Comparison of ENCODE assay signal across 12 mouse cellular contexts in genomic region chr4:17026685-17027084, GRCm38 (mm10).
DNase-seq lines count a peak whose midpoint lies in the region; ATAC-seq and TF ChIP-seq lines count a peak whose summit lies in the region.
"Had no signal": no experiment of that assay in that cellular context is flagged by ENCODE, and none has a peak within 500 bp of the region (broad histone marks: within the 10 kb centered on the region; RNA-seq: fewer than 3 reads in every experiment).

No protein-coding gene starts in this region.

- H3K4me1 ChIP-seq in hindbrain, embryonic 11.5 days (replicated peaks; ENCODE audit: control insufficient read depth, insufficient read depth, low read length): no peaks in the 10 kb centered on the region
- no peaks in the 10 kb centered on the region for H3K4me1 ChIP-seq in hindbrain, embryonic 13.5 days (replicated peaks)
- H3K4me1 ChIP-seq in midbrain, postnatal 0 days (ENCODE audit: insufficient read depth, low read length): no peaks in the 10 kb centered on the region
- H3K4me1 ChIP-seq in midbrain, embryonic 11.5 days (ENCODE audit: control insufficient read depth, insufficient read depth, low read length): no peaks in the 10 kb centered on the region
- no peaks in the 10 kb centered on the region for H3K4me1 ChIP-seq in stomach, postnatal 0 days (replicated peaks; ENCODE audit: control insufficient read depth, insufficient read depth)
- H3K4me1 ChIP-seq: forebrain, embryonic 15.5 days had no signal

- H3K27me3 ChIP-seq in hindbrain, embryonic 11.5 days (ENCODE audit: control insufficient read depth, insufficient read depth, low read length): no peaks in the 10 kb centered on the region
- no peaks in the 10 kb centered on the region for H3K27me3 ChIP-seq in hindbrain, embryonic 13.5 days
- no peaks in the 10 kb centered on the region for H3K27me3 ChIP-seq in midbrain, postnatal 0 days (ENCODE audit: insufficient read depth, low read length)
- H3K27me3 ChIP-seq in midbrain, embryonic 11.5 days (ENCODE audit: control insufficient read depth, insufficient read depth, low read length): no peaks in the 10 kb centered on the region
- no peaks in the 10 kb centered on the region for H3K27me3 ChIP-seq in stomach, postnatal 0 days (ENCODE audit: control insufficient read depth, insufficient read depth, low read length)
- H3K27me3 ChIP-seq: forebrain, embryonic 15.5 days had no signal

- H3K4me3 ChIP-seq in hindbrain, embryonic 11.5 days (ENCODE audit: low read depth, low read length): no peak overlapping the region
- no peak overlapping the region for H3K4me3 ChIP-seq in hindbrain, embryonic 13.5 days
- no peak overlapping the region for H3K4me3 ChIP-seq in midbrain, postnatal 0 days (ENCODE audit: low read depth, low read length)
- no peak overlapping the region for H3K4me3 ChIP-seq in midbrain, embryonic 11.5 days (ENCODE audit: low read depth, low read length)
- H3K4me3 ChIP-seq in stomach, postnatal 0 days (ENCODE audit: low read depth, low read length): no peak overlapping the region
- H3K4me3 ChIP-seq: forebrain, embryonic 15.5 days; layer of hippocampus, adult 2 months had no signal

- no peak overlapping the region for H3K4me2 ChIP-seq in hindbrain, embryonic 11.5 days (replicated peaks; ENCODE audit: low read depth, low read length)
- no peak overlapping the region for H3K4me2 ChIP-seq in hindbrain, embryonic 13.5 days
- H3K4me2 ChIP-seq in midbrain, postnatal 0 days (ENCODE audit: low read depth, low read length, poor library complexity, severe bottlenecking): no peak overlapping the region
- no peak overlapping the region for H3K4me2 ChIP-seq in midbrain, embryonic 11.5 days
- no peak overlapping the region for H3K4me2 ChIP-seq in stomach, postnatal 0 days (replicated peaks; ENCODE audit: low read depth)
- H3K4me2 ChIP-seq: forebrain, embryonic 15.5 days had no signal

- TF ChIP-seq CTCF in midbrain, postnatal 0 days (IDR thresholded peaks at IDR 0.05): peak; percentile 21; the same call in 1 of the 2 replicates
- peak; percentile 39 for TF ChIP-seq CTCF in stomach, postnatal 0 days (IDR thresholded peaks at IDR 0.05; ENCODE audit: low read depth)

- WGBS in hindbrain, embryonic 11.5 days: 40% methylated on average over 2 of the region's 2 CpGs
- 40% methylated on average over 2 of the region's 2 CpGs for WGBS in hindbrain, embryonic 13.5 days
- WGBS in midbrain, postnatal 0 days: 39% methylated on average over 2 of the region's 2 CpGs
- 42% methylated on average over 2 of the region's 2 CpGs for WGBS in midbrain, embryonic 11.5 days
- 18% methylated on average over 2 of the region's 2 CpGs for WGBS in stomach, postnatal 0 days

- no peaks in the 10 kb centered on the region for H3K36me3 ChIP-seq in hindbrain, embryonic 11.5 days (ENCODE audit: control insufficient read depth, insufficient read depth, low read length)
- H3K36me3 ChIP-seq in hindbrain, embryonic 13.5 days: no peaks in the 10 kb centered on the region
- H3K36me3 ChIP-seq in midbrain, postnatal 0 days (ENCODE audit: insufficient read depth, low read length): no peaks in the 10 kb centered on the region
- no peaks in the 10 kb centered on the region for H3K36me3 ChIP-seq in midbrain, embryonic 11.5 days (ENCODE audit: control insufficient read depth, insufficient read depth, low read length)
- no peaks in the 10 kb centered on the region for H3K36me3 ChIP-seq in stomach, postnatal 0 days (ENCODE audit: control insufficient read depth, insufficient read depth, low read length)
- H3K36me3 ChIP-seq: forebrain, embryonic 15.5 days had no signal

- H3K9me3 ChIP-seq in hindbrain, embryonic 11.5 days (ENCODE audit: control insufficient read depth, low read length): no peaks in the 10 kb centered on the region
- H3K9me3 ChIP-seq in hindbrain, embryonic 13.5 days: no peaks in the 10 kb centered on the region
- no peaks in the 10 kb centered on the region for H3K9me3 ChIP-seq in midbrain, postnatal 0 days (ENCODE audit: low read length)
- H3K9me3 ChIP-seq in midbrain, embryonic 11.5 days (ENCODE audit: control insufficient read depth, low read length): no peaks in the 10 kb centered on the region
- H3K9me3 ChIP-seq in stomach, postnatal 0 days (ENCODE audit: control insufficient read depth, low read length): no peaks in the 10 kb centered on the region
- H3K9me3 ChIP-seq: forebrain, embryonic 15.5 days had no signal

- 0 out of 2 replicates have a peak, but pooled peaks have one; percentile 40 for ATAC-seq in hindbrain, embryonic 11.5 days (ENCODE audit: low FRiP score)
- ATAC-seq in hindbrain, embryonic 13.5 days (ENCODE audit: low FRiP score): no peak
- ATAC-seq in midbrain, postnatal 0 days (ENCODE audit: low FRiP score): no peak
- no peak for ATAC-seq in midbrain, embryonic 11.5 days (ENCODE audit: low FRiP score)
- no peak for ATAC-seq in stomach, postnatal 0 days (ENCODE audit: low FRiP score, low TSS enrichment)
- ATAC-seq: forebrain, embryonic 15.5 days had no signal

- no peak overlapping the region for H3K9ac ChIP-seq in hindbrain, embryonic 11.5 days (ENCODE audit: low read depth, low read length)
- no peak overlapping the region for H3K9ac ChIP-seq in hindbrain, embryonic 13.5 days
- H3K9ac ChIP-seq in midbrain, postnatal 0 days (replicated peaks; ENCODE audit: low read length, poor library complexity, severe bottlenecking): no peak overlapping the region
- no peak overlapping the region for H3K9ac ChIP-seq in midbrain, embryonic 11.5 days (ENCODE audit: low read length)
- no peak overlapping the region for H3K9ac ChIP-seq in stomach, postnatal 0 days (ENCODE audit: low read length)
- H3K9ac ChIP-seq: forebrain, embryonic 15.5 days had no signal

- DNase-seq in hindbrain, embryonic 11.5 days (ENCODE audit: low spot score): peak; percentile 12
- DNase-seq in midbrain, postnatal 0 days (ENCODE audit: low spot score): peak; percentile 10
- no peak for DNase-seq in midbrain, embryonic 11.5 days (ENCODE audit: low spot score, missing footprints)
- peak; percentile 24 for DNase-seq in adipocyte (ENCODE audit: low spot score)
- DNase-seq in stomach, postnatal 0 days (ENCODE audit: low spot score): no peak
- DNase-seq in thymus, adult 18-20 months: no peak
- DNase-seq in ovary, adult 18-20 months (ENCODE audit: low spot score): no peak
- DNase-seq: lung, postnatal 36 days; right cerebral cortex, postnatal 25 days had no signal

- no peak overlapping the region for H3K27ac ChIP-seq in hindbrain, embryonic 11.5 days (ENCODE audit: low read depth, low read length)
- no peak overlapping the region for H3K27ac ChIP-seq in hindbrain, embryonic 13.5 days
- no peak overlapping the region for H3K27ac ChIP-seq in midbrain, postnatal 0 days (ENCODE audit: low read depth, low read length)
- H3K27ac ChIP-seq in midbrain, embryonic 11.5 days (ENCODE audit: low read depth, low read length): no peak overlapping the region
- no peak overlapping the region for H3K27ac ChIP-seq in stomach, postnatal 0 days (replicated peaks)
- H3K27ac ChIP-seq: forebrain, embryonic 15.5 days; layer of hippocampus, adult 2 months had no signal

- no peak for TF ChIP-seq EP300 in stomach, postnatal 0 days (optimal IDR thresholded peaks at IDR 0.05)

Comparison
In these comparisons a context has a peak if more than half of its experiments do, and no peak if none do; other contexts are left out.
1. DNase-seq: peak in hindbrain, embryonic 11.5 days (single experiment), midbrain, postnatal 0 days (single experiment) and adipocyte (single experiment); none in midbrain, embryonic 11.5 days (single experiment), stomach, postnatal 0 days (single experiment), thymus, adult 18-20 months (0 of 2) and ovary, adult 18-20 months (single experiment).